Mouse (Mus musculus): ENCODE results near the gene Grwd1. TPM values are rescaled to one million over a fixed set of nuclear protein-coding genes. Genes with fewer than 3 reads are reported as not detected.

Grwd1 gene
- polyA plus RNA-seq, 1 experiment = 110 TPM

DNA sequence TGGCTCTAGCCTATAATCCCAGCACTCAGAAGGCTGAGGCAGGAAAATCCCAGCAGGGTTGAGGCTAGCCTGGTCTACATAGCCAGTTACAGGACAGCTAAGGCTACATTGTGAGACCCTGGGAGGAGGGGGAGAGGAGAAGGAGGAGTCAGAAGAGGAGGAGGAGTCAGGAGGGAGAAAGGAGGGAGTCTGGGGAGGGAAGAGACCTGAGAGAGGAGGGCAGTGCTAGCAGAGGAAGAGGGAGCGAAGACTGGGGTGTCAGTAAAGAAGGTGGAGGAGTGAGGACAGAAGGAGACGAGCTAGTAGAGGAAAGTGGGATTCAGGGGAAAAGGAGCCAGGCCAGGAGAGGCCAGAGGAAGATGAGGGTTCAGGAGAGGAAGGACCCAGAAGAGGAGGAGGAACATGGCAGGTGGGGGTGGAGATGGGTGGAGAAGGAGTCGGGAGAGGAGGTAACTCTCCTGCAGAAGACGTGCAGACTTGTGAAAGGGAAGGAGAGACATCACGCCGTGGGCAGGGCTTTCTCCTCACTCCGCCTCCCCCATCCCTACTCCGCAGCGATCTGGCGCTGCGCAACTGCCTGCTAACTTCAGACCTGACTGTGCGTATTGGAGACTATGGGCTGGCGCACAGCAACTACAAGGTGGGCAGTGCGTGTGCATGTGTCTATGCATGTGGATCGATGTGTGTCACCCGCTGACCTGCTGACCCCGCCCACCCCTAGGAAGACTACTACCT lies 38.8 kb downstream of the Grwd1 start:
- Histone ChIP-seq H3K27me3 (ENCODE audit: control insufficient read depth, insufficient read depth, insufficient read length) (peaks cover 44% of the 10 kb centered on the region), H3K4me3 (ENCODE audit: insufficient read depth, poor library complexity, severe bottlenecking) (no peak overlapping the region), H3ac (ENCODE audit: control insufficient read depth, insufficient read length, low read depth) (no peak overlapping the region), H3K79me3 (ENCODE audit: low read depth) (no peaks in the 10 kb centered on the region), H3K36me3 (ENCODE audit: control insufficient read depth, insufficient read depth) (no peaks in the 10 kb centered on the region), H3K79me2 (ENCODE audit: control insufficient read depth, insufficient read depth) (no peaks in the 10 kb centered on the region)
- no peak for TF ChIP-seq MYOD1 (IDR thresholded peaks at IDR 0.05; ENCODE audit: control insufficient read depth, insufficient read length, low read depth)
- no peak for TF ChIP-seq CEBPB (IDR thresholded peaks at IDR 0.05; ENCODE audit: low read depth)
- no peak for TF ChIP-seq USF1 (IDR thresholded peaks at IDR 0.05; ENCODE audit: low read depth)
- no peak for TF ChIP-seq FOSL1 (IDR thresholded peaks at IDR 0.05; ENCODE audit: insufficient read depth, low read length, poor library complexity, severe bottlenecking)
- TF ChIP-seq MYOG (IDR thresholded peaks at IDR 0.05; ENCODE audit: control insufficient read depth, extremely low read depth, insufficient read length) = no peak
- TF ChIP-seq CTCF (IDR thresholded peaks at IDR 0.05; ENCODE audit: control insufficient read depth, insufficient read depth, insufficient read length) = no peak
- no peak for TF ChIP-seq MAX (IDR thresholded peaks at IDR 0.05)

DNA sequence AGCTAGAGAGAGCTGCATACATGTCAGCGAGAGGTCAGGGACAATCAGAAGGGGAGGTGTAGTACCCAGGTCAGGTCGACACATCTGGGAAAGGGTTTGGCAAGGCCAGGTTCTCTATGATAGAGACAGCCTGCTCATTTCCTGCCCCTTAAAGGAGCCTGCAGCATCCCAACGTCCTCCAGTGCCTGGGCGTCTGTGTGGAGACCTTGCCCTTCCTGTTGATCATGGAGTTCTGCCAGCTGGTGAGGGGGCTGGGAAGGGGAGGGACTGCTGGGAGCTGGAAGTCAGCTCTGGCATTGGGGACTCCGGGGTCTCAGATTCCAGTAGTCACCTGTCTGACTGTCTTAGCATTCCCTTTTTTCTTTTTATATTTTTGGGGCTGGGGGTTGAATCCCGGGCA lies 40.0 kb downstream of the Grwd1 start:
- peaks cover 54% of the 10 kb centered on the region for H3K27me3 ChIP-seq (ENCODE audit: control insufficient read depth, insufficient read depth, insufficient read length)
- no peaks in the 10 kb centered on the region for H3K79me2 ChIP-seq (ENCODE audit: control insufficient read depth, insufficient read depth)
- H3K4me3 ChIP-seq (ENCODE audit: insufficient read depth, poor library complexity, severe bottlenecking) = no peak overlapping the region
- no peaks in the 10 kb centered on the region for H3K79me3 ChIP-seq (ENCODE audit: low read depth)
- TF ChIP-seq MAX (IDR thresholded peaks at IDR 0.05) (no peak), FOSL1 (IDR thresholded peaks at IDR 0.05; ENCODE audit: insufficient read depth, low read length, poor library complexity, severe bottlenecking) (no peak), CEBPB (IDR thresholded peaks at IDR 0.05; ENCODE audit: low read depth) (no peak), MYOG (IDR thresholded peaks at IDR 0.05; ENCODE audit: control insufficient read depth, extremely low read depth, insufficient read length) (no peak), CTCF (IDR thresholded peaks at IDR 0.05; ENCODE audit: control insufficient read depth, insufficient read depth, insufficient read length) (no peak), MYOD1 (IDR thresholded peaks at IDR 0.05; ENCODE audit: control insufficient read depth, insufficient read length, low read depth) (no peak), USF1 (IDR thresholded peaks at IDR 0.05; ENCODE audit: low read depth) (no peak)
- H3K36me3 ChIP-seq (ENCODE audit: control insufficient read depth, insufficient read depth) = no peaks in the 10 kb centered on the region
- H3ac ChIP-seq (ENCODE audit: control insufficient read depth, insufficient read length, low read depth) = no peak overlapping the region

DNA sequence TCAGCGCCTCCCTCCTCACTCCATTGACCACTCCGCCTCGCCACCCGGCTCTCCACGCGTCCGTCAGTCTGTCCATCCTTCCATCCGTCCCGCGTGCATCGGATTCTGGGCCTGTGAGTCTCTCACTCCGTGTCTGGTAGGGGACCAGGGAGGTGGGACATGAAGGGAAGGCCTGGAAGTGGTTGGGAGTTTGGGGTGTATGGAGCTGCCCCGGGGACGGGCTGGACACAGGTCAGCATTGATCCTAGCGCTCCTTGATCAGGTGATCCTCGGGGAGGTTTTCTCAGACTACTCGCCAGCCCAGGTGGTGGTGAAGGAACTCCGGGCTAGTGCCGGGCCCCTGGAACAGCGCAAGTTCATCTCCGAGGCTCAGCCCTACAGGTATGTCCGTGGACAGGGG lies 43.1 kb downstream of the Grwd1 start:
- Histone ChIP-seq H3K4me3 (ENCODE audit: insufficient read depth, poor library complexity, severe bottlenecking) (no peak overlapping the region), H3K79me2 (ENCODE audit: control insufficient read depth, insufficient read depth) (no peaks in the 10 kb centered on the region), H3K79me3 (ENCODE audit: low read depth) (no peaks in the 10 kb centered on the region), H3K36me3 (ENCODE audit: control insufficient read depth, insufficient read depth) (no peaks in the 10 kb centered on the region), H3ac (ENCODE audit: control insufficient read depth, insufficient read length, low read depth) (no peak overlapping the region), H3K27me3 (ENCODE audit: control insufficient read depth, insufficient read depth, insufficient read length) (peaks cover 66% of the 10 kb centered on the region)
- no peak for TF ChIP-seq CTCF (IDR thresholded peaks at IDR 0.05; ENCODE audit: control insufficient read depth, insufficient read depth, insufficient read length)
- no peak for TF ChIP-seq CEBPB (IDR thresholded peaks at IDR 0.05; ENCODE audit: low read depth)
- TF ChIP-seq MYOD1 (IDR thresholded peaks at IDR 0.05; ENCODE audit: control insufficient read depth, insufficient read length, low read depth) = no peak
- no peak for TF ChIP-seq FOSL1 (IDR thresholded peaks at IDR 0.05; ENCODE audit: insufficient read depth, low read length, poor library complexity, severe bottlenecking)
- TF ChIP-seq USF1 (IDR thresholded peaks at IDR 0.05; ENCODE audit: low read depth) = no peak
- TF ChIP-seq MYOG (IDR thresholded peaks at IDR 0.05; ENCODE audit: control insufficient read depth, extremely low read depth, insufficient read length) = no peak
- TF ChIP-seq MAX (IDR thresholded peaks at IDR 0.05) = no peak

DNA sequence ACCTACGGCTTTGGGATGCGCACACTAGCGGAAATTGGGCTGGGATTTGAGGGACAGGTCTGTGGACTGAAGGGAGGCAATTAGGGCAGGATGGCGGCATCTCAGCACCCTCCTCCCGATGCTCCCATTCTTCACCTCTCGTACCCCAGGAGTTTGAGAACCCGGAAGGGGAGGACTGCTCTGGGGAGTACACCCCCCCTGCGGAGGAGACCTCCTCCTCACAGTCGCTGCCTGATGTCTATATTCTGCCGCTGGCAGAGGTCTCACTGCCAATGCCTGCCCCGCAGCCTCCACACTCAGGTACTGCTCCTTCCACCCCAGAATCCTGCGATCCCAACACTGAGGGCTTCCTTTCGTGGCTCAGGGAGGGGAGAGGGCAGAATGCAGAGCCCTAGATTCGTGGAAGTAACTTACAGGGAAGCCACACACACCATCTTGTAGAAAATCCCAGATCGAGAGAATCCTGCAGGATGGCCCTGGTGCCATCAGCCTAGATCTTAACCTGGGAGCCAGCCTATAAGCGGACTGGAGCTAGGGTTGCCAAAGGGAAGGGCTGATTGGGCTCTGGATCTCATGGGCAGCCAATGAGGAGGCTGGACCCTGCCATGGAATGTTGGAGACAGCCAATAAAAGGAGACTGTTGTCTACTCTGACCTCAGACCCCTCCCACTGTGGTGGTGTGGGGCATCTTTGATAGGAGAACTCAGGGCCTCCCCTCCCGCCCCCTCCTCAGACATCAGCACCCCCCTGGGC lies 43.9 kb downstream of the Grwd1 start:
- Histone ChIP-seq H3ac (ENCODE audit: control insufficient read depth, insufficient read length, low read depth) (no peak overlapping the region), H3K79me3 (ENCODE audit: low read depth) (no peaks in the 10 kb centered on the region), H3K4me3 (ENCODE audit: insufficient read depth, poor library complexity, severe bottlenecking) (no peak overlapping the region), H3K79me2 (ENCODE audit: control insufficient read depth, insufficient read depth) (no peaks in the 10 kb centered on the region), H3K27me3 (ENCODE audit: control insufficient read depth, insufficient read depth, insufficient read length) (peaks cover 58% of the 10 kb centered on the region), H3K36me3 (ENCODE audit: control insufficient read depth, insufficient read depth) (no peaks in the 10 kb centered on the region)
- TF ChIP-seq CTCF (IDR thresholded peaks at IDR 0.05; ENCODE audit: control insufficient read depth, insufficient read depth, insufficient read length) (no peak), USF1 (IDR thresholded peaks at IDR 0.05; ENCODE audit: low read depth) (no peak), MAX (IDR thresholded peaks at IDR 0.05) (no peak), MYOG (IDR thresholded peaks at IDR 0.05; ENCODE audit: control insufficient read depth, extremely low read depth, insufficient read length) (no peak), MYOD1 (IDR thresholded peaks at IDR 0.05; ENCODE audit: control insufficient read depth, insufficient read length, low read depth) (no peak), CEBPB (IDR thresholded peaks at IDR 0.05; ENCODE audit: low read depth) (no peak), FOSL1 (IDR thresholded peaks at IDR 0.05; ENCODE audit: insufficient read depth, low read length, poor library complexity, severe bottlenecking) (no peak)

DNA sequence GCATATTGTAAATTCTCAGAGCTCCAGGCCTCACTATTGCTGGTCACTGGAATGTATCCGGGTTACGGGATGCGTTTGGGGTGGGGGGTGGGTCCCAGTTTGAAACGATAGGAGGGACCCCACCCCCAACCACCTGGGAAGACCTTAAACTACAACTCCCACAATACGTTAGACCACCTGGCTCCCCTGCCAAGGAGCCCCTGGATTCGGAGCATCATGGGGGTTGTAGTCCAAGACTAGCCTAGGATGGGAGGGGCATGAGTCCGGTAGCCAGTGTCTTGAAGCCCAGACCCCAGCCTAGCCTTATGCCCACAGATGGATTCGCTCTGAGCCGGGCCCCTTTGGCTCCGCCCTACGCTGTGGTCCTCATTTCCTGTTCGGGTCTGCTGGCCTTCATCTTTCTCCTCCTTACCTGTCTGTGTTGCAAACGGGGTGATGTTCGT lies 44.6 kb downstream of the Grwd1 start:
- no peak for TF ChIP-seq USF1 (IDR thresholded peaks at IDR 0.05; ENCODE audit: low read depth)
- TF ChIP-seq MYOD1 (IDR thresholded peaks at IDR 0.05; ENCODE audit: control insufficient read depth, insufficient read length, low read depth) = no peak
- no peak for TF ChIP-seq MYOG (IDR thresholded peaks at IDR 0.05; ENCODE audit: control insufficient read depth, extremely low read depth, insufficient read length)
- TF ChIP-seq CTCF (IDR thresholded peaks at IDR 0.05; ENCODE audit: control insufficient read depth, insufficient read depth, insufficient read length) = no peak
- no peak for TF ChIP-seq CEBPB (IDR thresholded peaks at IDR 0.05; ENCODE audit: low read depth)
- no peak for TF ChIP-seq FOSL1 (IDR thresholded peaks at IDR 0.05; ENCODE audit: insufficient read depth, low read length, poor library complexity, severe bottlenecking)
- no peak for TF ChIP-seq MAX (IDR thresholded peaks at IDR 0.05)
- Histone ChIP-seq H3K36me3 (ENCODE audit: control insufficient read depth, insufficient read depth) (no peaks in the 10 kb centered on the region), H3K79me3 (ENCODE audit: low read depth) (no peaks in the 10 kb centered on the region), H3K79me2 (ENCODE audit: control insufficient read depth, insufficient read depth) (no peaks in the 10 kb centered on the region), H3ac (ENCODE audit: control insufficient read depth, insufficient read length, low read depth) (no peak overlapping the region), H3K27me3 (ENCODE audit: control insufficient read depth, insufficient read depth, insufficient read length) (peaks cover 57% of the 10 kb centered on the region), H3K4me3 (ENCODE audit: insufficient read depth, poor library complexity, severe bottlenecking) (no peak overlapping the region)
